ENCODE assay signal across 8 mouse cellular contexts in genomic region chr1:180263364-180263997, GRCm38 (mm10). TPM values are rescaled to one million over a fixed set of nuclear protein-coding genes. Genes with fewer than 3 reads are reported as not detected.
DNase-seq lines count a peak whose midpoint lies in the region; ATAC-seq lines count a peak whose summit lies in the region.

Gene Psen2 (minus strand): TSS chr1:180263438.

- DNase-seq in retina, postnatal 1 day = peak; percentile 28
- no peak for DNase-seq in retina, embryonic 14.5 days (ENCODE audit: low spot score)
- peak; percentile 29 for DNase-seq in adrenal gland, adult 8-10 months
- peak; percentile 58 for DNase-seq in heart, adult 9 months (ENCODE audit: low spot score in 2 of 2)
- peak; percentile 32 to 45 for DNase-seq in kidney, postnatal 25 days
- no peak for DNase-seq in right cerebral cortex, postnatal 10 days (ENCODE audit: low spot score in 2 of 2)

- no peaks in the 10 kb centered on the region for H3K27me3 ChIP-seq in lung, embryonic 15.5 days
- H3K27me3 ChIP-seq in stomach, embryonic 14.5 days (ENCODE audit: control insufficient read depth, insufficient read depth, low read length) = no peaks in the 10 kb centered on the region

- H3K9ac ChIP-seq in lung, embryonic 15.5 days = no peak within 1 kb of the TSS
- H3K9ac ChIP-seq in stomach, embryonic 14.5 days (replicated peaks; ENCODE audit: low read depth, low read length) = no peak within 1 kb of the TSS

- peaks cover 22% of the 10 kb centered on the region for H3K4me1 ChIP-seq in lung, embryonic 15.5 days
- H3K4me1 ChIP-seq in stomach, embryonic 14.5 days (ENCODE audit: control insufficient read depth, insufficient read depth, low read length) = peaks cover 7% of the 10 kb centered on the region; the same call in 1 of the 2 replicates

- 22% methylated on average over 7 of the region's 7 CpGs for WGBS in lung, embryonic 15.5 days
- 26% methylated on average over 7 of the region's 7 CpGs for WGBS in stomach, embryonic 14.5 days

- ATAC-seq in lung, embryonic 15.5 days (ENCODE audit: borderline replicate concordance, extremely low read depth, low FRiP score, low TSS enrichment) = no peak
- ATAC-seq in stomach, embryonic 14.5 days (ENCODE audit: insufficient number of reproducible peaks, insufficient read depth, low FRiP score, low read depth) = no peak

- no peak within 1 kb of the TSS for H3K4me2 ChIP-seq in lung, embryonic 15.5 days
- H3K4me2 ChIP-seq in stomach, embryonic 14.5 days (replicated peaks; ENCODE audit: low read depth, low read length) = no peak within 1 kb of the TSS

- no peak within 1 kb of the TSS for H3K27ac ChIP-seq in lung, embryonic 15.5 days
- H3K27ac ChIP-seq in stomach, embryonic 14.5 days (ENCODE audit: low read length) = no peak within 1 kb of the TSS

- H3K4me3 ChIP-seq in lung, embryonic 15.5 days = no peak within 1 kb of the TSS
- no peak within 1 kb of the TSS for H3K4me3 ChIP-seq in stomach, embryonic 14.5 days (ENCODE audit: low read depth, low read length)

- no peaks in the 10 kb centered on the region for H3K36me3 ChIP-seq in lung, embryonic 15.5 days
- H3K36me3 ChIP-seq in stomach, embryonic 14.5 days (ENCODE audit: control insufficient read depth, insufficient read depth, low read length) = no peaks in the 10 kb centered on the region

- no peaks in the 10 kb centered on the region for H3K9me3 ChIP-seq in lung, embryonic 15.5 days
- no peaks in the 10 kb centered on the region for H3K9me3 ChIP-seq in stomach, embryonic 14.5 days (ENCODE audit: control insufficient read depth, low read depth, low read length)

RNA-seq across cellular contexts. Expression of gene Psen2, which starts in this region (rescaled TPM):
- 10 to 100 TPM; 33.1 to 43.1 (median 38.4) TPM for total RNA-seq in adrenal gland, adult 8-10 months (2022)
- polyA plus RNA-seq in lung, embryonic 15.5 days (2015; fragmentation: Nextera tagmentation; extraction: Ambion mirVana) = 10.3 and 10.4 TPM in 2 replicates
- polyA plus RNA-seq in stomach, embryonic 14.5 days (2014; fragmentation: Nextera tagmentation; extraction: Ambion mirVana) = 13.5 and 17.4 TPM in 2 replicates

Comparison
In these comparisons a context has a peak if more than half of its experiments do, and no peak if none do; other contexts are left out.
1. DNase-seq: peak in retina, postnatal 1 day (single experiment), adrenal gland, adult 8-10 months (single experiment), heart, adult 9 months (2 of 2) and kidney, postnatal 25 days (2 of 2); none in retina, embryonic 14.5 days (single experiment) and right cerebral cortex, postnatal 10 days (0 of 2).